Mouse (Mus musculus) WW6 (cell line): ENCODE results near the gene Ppt1.

Experiments used
- DNase-seq: peaks from one replicate; pipeline ENCODE4 v3.0.0-alpha.2; 2013; ENCODE audit warnings: low read depth, low spot score

Gene Ppt1

DNA sequence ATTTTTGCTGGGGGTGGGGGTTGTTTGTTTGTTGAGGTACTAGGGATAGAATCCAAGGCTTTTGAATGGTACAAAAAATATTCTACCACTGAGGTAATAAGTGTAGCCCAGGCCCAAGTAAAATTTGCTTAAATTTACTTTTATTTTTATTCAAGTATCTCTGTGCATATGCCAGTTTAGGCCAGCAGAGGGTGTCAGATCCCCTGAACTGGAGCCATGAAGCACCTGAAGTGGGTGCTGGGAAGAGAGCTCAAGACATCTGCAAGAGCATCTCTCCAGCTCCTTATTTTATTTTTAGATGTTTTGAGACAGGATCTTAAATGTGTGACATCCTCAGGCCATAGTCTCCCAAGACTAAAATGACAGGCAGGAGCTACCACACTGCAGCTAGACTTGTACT lies 34.0 kb downstream of the Ppt1 start:
- no peak for DNase-seq

DNA sequence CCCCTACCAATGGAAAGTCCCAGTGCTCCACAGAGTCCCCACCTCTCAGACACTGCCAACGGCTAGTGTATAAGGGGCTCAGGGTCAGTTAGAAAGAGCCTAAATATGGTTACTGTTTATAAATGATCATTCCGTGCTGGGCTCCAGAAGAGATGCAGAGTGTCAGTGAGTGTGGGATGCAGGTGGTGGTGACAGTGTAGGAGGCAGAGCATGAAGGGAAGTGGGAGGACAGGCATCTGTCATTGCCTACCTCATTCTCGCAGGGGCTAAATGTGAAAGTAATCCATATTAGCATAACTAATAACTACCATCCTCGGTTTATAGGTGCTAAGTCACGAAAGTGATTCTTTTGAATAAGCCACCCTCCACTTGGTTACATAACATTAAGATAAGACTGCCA lies 34.7 kb downstream of the Ppt1 start:
- no peak for DNase-seq

GRCm38 (mm10) chr4:122871269-122871668 lies 35.2 kb downstream of the Ppt1 start:
- DNase-seq = no peak

DNA sequence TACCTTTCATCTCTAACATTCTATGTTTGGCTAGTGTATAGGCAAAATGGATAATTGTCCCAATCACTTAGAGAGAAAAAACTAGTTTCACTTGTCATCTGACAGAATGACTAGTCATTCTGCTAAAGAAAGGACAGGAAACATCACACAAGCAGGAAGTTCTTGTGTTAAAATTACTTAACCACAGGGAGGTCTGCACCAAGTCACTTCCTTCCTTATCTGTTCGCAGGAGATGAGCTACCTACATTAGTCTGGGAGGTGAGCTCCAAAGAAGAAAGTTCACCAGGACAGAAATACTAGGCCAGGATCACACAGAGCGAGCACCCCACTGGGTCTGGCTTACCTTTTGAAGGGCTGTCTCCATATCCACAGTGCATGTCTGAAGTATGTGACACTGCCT lies 35.9 kb downstream of the Ppt1 start:
- no peak for DNase-seq

GRCm38 (mm10) chr4:122873003-122873402 lies 37.0 kb downstream of the Ppt1 start:
- no peak for DNase-seq

DNA sequence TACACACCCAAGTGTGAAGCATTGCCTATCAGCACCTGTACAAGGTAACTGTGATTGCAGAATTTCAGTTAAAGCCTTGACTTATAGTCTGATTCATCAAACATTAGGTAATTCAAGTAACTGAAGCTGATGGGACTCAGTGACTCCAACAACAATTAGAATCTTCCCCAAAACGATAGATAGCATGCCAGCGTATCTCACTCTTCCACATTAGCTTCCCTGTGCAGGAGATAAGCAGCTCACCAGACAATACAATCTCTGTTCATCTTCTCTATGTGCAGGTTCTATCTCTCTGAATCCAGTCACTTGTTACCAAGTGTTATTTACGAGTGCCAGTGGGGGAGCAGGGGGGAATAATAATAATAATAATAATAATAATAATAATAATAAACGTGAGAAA lies 37.5 kb downstream of the Ppt1 start:
- DNase-seq = no peak

DNA sequence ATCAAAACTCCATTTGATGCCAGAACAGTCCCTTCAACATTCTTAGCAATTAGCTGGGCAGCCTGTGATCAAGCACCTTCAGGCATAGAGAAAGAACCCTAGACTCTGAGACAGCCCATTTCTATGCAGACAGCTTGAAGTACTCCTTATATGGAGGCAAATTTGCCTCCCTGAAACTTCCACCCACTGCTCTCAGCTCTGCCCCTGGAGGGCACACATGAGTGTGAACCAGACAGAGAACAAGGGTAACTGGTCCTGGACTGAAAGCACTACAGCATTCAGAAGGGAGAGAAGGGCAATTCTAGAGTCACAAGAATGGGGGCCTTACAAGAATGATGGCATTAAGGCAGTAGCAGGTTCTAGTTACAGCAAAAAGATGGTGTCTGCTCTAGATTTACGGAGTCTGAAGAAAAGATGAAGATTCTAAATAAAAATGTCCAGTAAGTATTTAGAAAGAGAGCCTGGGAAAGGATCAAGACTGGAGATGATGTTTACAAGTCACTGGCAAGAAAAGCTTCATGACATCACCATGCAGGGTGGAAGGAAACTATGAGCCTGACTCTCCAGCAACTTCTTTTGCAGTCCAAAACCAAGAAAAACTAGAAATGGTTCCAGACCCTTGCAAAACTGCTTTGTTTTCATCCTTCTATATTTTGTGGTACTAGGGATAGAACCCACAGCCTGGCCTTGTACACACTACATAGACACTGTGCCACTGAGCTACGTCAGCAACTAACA lies 42.5 kb downstream of the Ppt1 start:
- DNase-seq = no peak

DNA sequence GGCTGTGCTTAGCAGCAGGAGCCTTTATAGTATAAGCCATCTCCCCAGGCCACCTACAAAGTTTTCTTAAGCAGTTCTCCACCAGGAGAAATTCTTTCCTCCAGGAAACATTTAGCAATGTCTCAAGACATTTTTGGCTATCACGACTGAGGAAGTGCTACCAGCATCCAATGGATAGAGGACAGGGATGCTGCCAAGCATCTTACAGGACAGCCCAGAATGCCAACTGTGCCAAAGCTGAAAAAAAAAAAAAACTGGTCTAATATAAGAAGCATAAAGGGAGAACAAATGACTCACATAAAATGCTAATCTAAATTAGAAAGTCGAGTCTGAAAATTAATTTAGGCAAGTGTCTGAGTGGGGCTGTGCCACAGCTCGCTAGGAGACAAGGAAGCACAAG lies 46.5 kb downstream of the Ppt1 start:
- DNase-seq = no peak

DNA sequence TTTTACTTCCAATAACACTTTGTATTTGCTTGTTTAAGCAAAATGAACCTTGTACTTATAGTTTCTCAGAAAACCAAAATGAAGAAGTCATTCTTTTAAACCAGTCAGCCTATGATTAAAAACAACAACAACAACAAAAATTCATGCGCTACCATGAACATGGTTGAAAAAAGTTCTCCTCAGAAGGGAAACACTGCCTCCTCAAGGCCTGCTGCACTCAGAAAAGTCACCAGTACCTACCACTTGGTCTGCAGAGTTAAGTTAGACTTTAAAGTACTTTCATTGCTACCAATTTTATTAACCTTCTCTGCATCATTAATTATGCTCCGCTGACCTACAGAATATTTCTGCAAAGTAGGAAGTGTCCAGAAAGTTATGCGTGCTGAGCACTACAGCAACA lies 47.3 kb downstream of the Ppt1 start:
- DNase-seq = no peak

DNA sequence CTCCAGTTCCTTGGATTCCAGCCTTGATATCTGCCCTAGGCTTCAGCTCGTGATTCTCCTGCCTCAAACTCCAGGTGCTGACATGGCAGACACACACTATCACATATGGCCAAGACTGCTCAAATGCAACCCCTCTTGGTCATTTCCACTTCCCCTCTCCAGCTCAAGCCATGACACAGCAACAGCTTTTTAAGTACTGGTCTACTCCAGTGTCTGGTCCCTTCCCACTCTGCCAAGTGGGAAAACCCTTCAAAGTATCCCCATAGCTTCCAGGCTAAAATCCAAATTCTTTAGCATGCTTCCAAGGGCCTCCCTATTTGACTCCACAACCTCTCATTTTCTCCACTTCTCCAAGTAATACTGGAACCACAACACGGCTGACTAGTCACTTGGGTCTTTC lies 48.0 kb downstream of the Ppt1 start:
- no peak for DNase-seq

DNA sequence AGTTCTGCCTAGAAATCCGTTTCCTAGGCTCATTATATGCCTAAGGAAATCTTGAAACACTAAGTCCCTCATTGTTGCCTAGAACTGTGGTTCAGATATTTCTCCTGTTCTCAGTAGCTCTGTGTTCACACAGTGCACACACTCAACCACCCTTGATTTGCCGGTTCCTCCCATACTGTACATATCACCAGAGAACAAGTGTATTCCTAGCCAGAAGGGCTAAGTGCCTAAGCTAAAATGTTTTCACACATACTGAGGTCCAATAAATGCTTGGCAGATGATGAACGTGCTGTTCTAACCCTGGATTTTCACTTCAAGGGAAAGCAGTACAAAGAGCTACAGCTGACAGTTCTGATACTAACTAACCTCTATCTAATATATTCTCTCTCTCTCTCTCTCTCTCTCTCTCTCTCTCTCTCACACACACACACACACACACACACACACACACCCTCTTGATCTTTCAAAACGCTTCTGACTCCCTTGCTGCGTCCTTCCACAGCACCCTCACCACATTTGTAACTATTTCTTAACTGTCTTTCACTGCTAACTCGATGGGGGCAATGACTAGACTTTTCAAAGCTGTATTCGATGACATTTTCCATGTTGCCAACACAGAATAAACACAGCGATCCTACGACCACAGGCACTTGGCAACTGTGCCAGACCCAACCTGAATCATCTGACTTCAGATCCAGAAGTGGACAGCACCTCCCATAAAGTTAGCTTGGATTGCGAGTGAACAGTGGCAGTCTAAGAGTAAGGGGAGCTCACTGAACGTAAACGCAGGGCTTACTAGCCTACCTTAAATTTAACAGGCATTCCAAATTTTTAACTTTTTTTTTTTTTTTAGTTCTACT lies 48.7 kb downstream of the Ppt1 start:
- DNase-seq = no peak

DNA sequence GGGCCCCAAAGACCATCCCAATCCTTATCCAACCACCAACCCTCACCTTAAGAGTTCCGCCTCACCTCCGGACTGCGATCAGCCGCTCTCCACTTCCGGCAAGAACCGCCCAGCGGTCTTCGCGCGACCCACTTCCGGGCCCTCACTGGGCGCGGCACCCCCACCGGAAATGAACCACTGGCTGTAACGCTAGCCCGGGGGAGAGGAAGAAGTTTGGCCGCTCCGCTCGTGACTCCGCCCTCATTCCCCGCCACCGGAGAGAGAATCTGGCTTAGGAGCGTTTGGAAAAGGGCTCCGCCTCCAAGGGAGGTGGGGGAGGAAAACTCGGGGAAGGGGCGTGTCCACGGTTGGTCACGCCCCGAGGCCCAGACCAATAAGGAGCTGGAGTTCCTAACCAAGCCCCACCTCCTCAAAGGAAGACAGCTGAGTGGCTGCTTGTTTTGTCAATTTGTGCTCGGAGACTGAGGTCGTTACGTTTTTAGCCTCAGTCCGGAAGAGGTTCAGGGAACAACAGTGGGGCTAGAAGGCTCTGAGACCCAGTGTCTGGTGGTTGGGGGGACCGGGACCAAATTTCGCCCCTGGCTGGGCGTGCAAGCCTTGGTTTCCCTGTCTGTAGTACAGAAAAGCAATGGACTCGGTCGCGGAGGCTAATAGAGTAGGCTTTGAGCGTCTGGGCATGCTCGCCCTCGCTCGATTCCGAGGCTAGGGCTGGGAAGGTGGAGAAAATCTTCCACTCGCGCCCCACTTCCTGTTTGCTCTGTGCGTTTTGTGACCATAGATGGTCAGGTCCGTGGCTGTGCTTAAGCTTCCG lies 49.9 kb downstream of the Ppt1 start, which contains the start of gene Cap1:
TSS of gene Cap1 (minus strand) at position 289 of the 811 bp plus-strand sequence.
- DNase-seq = peak; percentile 99

GRCm38 (mm10) chr4:122886579-122887254 lies 50.7 kb downstream of the Ppt1 start:
- DNase-seq = no peak

- DNase-seq = no peak
These were observed 51.3 kb downstream of the Ppt1 start for GRCm38 (mm10) chr4:122887336-122887735.

GRCm38 (mm10) chr4:122890881-122891481 lies 54.9 kb downstream of the Ppt1 start:
- DNase-seq = no peak

GRCm38 (mm10) chr4:122891597-122891996 lies 55.6 kb downstream of the Ppt1 start:
- DNase-seq = no peak

- no peak for DNase-seq
These were observed 56.1 kb downstream of the Ppt1 start for GRCm38 (mm10) chr4:122892157-122892556.

DNA sequence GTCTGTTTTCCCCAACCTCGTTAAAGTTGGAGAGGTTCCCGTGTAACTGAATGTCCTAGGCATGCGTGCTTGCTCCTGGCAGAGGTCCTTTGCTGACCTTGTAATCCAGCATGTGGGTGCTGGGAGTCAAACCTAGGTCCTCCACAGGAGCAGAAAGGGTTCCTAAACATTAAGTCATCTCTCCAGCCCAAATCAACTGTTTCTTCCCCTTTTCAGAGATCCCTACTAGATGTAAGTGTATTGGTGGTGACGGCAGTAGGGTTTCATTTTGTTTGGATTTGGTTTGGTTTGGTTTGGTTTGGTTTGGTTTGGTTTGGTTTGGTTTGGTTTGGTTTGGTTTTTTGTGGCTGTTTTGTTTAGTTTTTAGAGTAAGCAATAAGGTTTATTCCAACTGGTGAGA lies 61.7 kb downstream of the Ppt1 start:
- no peak for DNase-seq

DNA sequence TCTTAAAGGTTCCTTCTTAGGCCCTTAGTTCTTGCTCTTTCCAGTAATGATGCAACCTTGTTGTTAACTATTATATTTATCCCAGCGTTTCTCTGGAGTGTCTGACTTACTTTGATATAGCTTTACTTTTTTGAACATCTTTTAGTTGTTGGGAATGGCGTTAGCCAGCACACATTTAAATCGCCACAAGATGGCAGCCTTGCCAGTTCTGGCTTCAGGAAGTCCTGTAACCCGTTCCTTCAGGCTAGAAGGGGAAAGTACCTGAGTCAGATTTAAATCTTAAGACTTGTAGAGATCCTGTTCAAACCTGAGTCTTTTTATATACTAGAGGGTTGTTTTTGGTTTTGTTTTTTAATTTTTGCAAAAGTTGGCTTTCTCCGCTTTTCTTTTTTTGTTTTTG lies 62.3 kb downstream of the Ppt1 start:
- DNase-seq = no peak

GRCm38 (mm10) chr4:122902156-122902555 lies 66.1 kb downstream of the Ppt1 start:
- no peak for DNase-seq

GRCm38 (mm10) chr4:122903709-122904108 lies 67.7 kb downstream of the Ppt1 start:
- DNase-seq = no peak
